Mouse (Mus musculus) limb, embryonic 14.5 days (tissue): ENCODE measurements around the gene Sarnp. TPM values are rescaled to one million over a fixed set of nuclear protein-coding genes. Genes with fewer than 3 reads are reported as not detected.

Source experiments
- ATAC-seq: fragments of 200-750 bp; cut with Nextera tagmentation; 2 replicates; pipeline ENCODE4 v1.8.0; 2017; ENCODE audit warnings: low read depth, moderate number of reproducible peaks, moderate TSS enrichment; ENCODE audit not compliant: low FRiP score
- DNase-seq: peaks from one replicate; pipeline ENCODE4 v3.0.0-alpha.2; 2015; ENCODE audit warnings: low spot score
- H3K27ac ChIP-seq: fragments of 300-500 bp; sonication (generic); replicated peaks from 2 replicates; pipeline ENCODE4 v1.5.1; 2014; ENCODE audit warnings: low read depth, mild to moderate bottlenecking, low read length, moderate library complexity, mixed read lengths
- H3K27me3 ChIP-seq: fragments of 300-500 bp; sonication (generic); 2 replicates; pipeline ENCODE4 v1.6.1; 2014; ENCODE audit warnings: low read length, mixed read lengths; ENCODE audit not compliant: control insufficient read depth, insufficient read depth
- H3K36me3 ChIP-seq: fragments of 300-500 bp; sonication (generic); 2 replicates; pipeline ENCODE4 v1.6.1; 2014; ENCODE audit warnings: mild to moderate bottlenecking, low read length, moderate library complexity, mixed read lengths; ENCODE audit not compliant: control insufficient read depth, insufficient read depth
- H3K4me1 ChIP-seq: fragments of 300-500 bp; sonication (generic); 2 replicates; pipeline ENCODE4 v1.6.1; 2014; ENCODE audit warnings: antibody characterized with exemption, low read length, mixed read lengths; ENCODE audit not compliant: control insufficient read depth, insufficient read depth
- H3K4me2 ChIP-seq: fragments of 300-500 bp; sonication (generic); replicated peaks from 2 replicates; pipeline ENCODE4 v1.6.1; 2014; ENCODE audit warnings: low read depth, mild to moderate bottlenecking, low read length, moderate library complexity; ENCODE audit not compliant: severe bottlenecking
- H3K4me3 ChIP-seq: fragments of 300-500 bp; sonication (generic); replicated peaks from 2 replicates; pipeline ENCODE4 v1.5.1; 2014; ENCODE audit warnings: low read length
- H3K9ac ChIP-seq: fragments of 300-500 bp; sonication (generic); 2 replicates; pipeline ENCODE4 v1.6.1; 2014; ENCODE audit warnings: mild to moderate bottlenecking, low read depth, low read length, moderate library complexity; ENCODE audit not compliant: severe bottlenecking
- H3K9me3 ChIP-seq: fragments of 300-500 bp; sonication (generic); 2 replicates; pipeline ENCODE4 v1.6.1; 2016; ENCODE audit warnings: low read length; ENCODE audit not compliant: control insufficient read depth
- POLR2A ChIP-seq: fragments of 200-500 bp; IDR thresholded peaks from 2 replicates; pipeline ENCODE4 v1.8.0; 2012; ENCODE audit warnings: inconsistent platforms, mild to moderate bottlenecking, moderate library complexity, borderline replicate concordance; ENCODE audit not compliant: insufficient read depth, insufficient read length; ENCODE audit errors: extremely low read depth
- WGBS: fragments of 180-500 bp; shearing (Covaris S2); extraction: QIAGEN DNeasy Blood & Tissue Kit; methylation state at CpG from one replicate; pipeline ENCODE4 v1.1.7; 2014; 5-methylcytosine and 5-hydroxymethylcytosine counted together
- polyA plus RNA-seq, 2 experiments: library from polyadenylated mRNA; depleted of rRNA in 1 of 2; stranded (reverse) in 1 of 2; unstranded in 1 of 2; fragments of >200 nt; fragmentation: Nextera tagmentation in 1 of 2; extraction: Ambion mirVana in 1 of 2; gene quantifications; 2 replicates each; pipeline versions ENCODE4 v1.2.1 to v1.2.3; 2012 to 2014

Gene Sarnp
- polyA plus RNA-seq, 2 experiments, result 122 to 200 TPM

GRCm38 (mm10) chr10:128901409-128901808 is 84.3 kb downstream of the Sarnp start:
- WGBS, result 86% methylated on average over 1 of the region's 1 CpGs
- Histone ChIP-seq H3K4me2 (no peak overlapping the region), H3K9me3 (no peaks in the 10 kb centered on the region), H3K36me3 (no peaks in the 10 kb centered on the region), H3K27ac (no peak overlapping the region), H3K9ac (no peak overlapping the region), H3K4me1 (peaks cover 8% of the 10 kb centered on the region), H3K4me3 (no peak overlapping the region), H3K27me3 (no peaks in the 10 kb centered on the region)
- no peak for TF ChIP-seq POLR2A
- no peak for DNase-seq
- ATAC-seq, result no peak

GRCm38 (mm10) chr10:128902409-128902988 is 85.4 kb downstream of the Sarnp start:
- Histone ChIP-seq H3K27me3 (no peaks in the 10 kb centered on the region), H3K4me1 (no peaks in the 10 kb centered on the region), H3K9me3 (no peaks in the 10 kb centered on the region), H3K4me3 (no peak overlapping the region), H3K36me3 (no peaks in the 10 kb centered on the region), H3K9ac (no peak overlapping the region), H3K27ac (no peak overlapping the region), H3K4me2 (no peak overlapping the region)
- TF ChIP-seq POLR2A, result no peak
- no peak for DNase-seq
- 64% methylated on average over 3 of the region's 3 CpGs for WGBS
- no peak for ATAC-seq

GRCm38 (mm10) chr10:128904812-128905211 is 87.7 kb downstream of the Sarnp start:
- Histone ChIP-seq H3K9me3 (no peaks in the 10 kb centered on the region), H3K27ac (no peak overlapping the region), H3K9ac (no peak overlapping the region), H3K4me2 (no peak overlapping the region), H3K4me1 (peaks cover 5% of the 10 kb centered on the region), H3K36me3 (no peaks in the 10 kb centered on the region), H3K4me3 (no peak overlapping the region), H3K27me3 (no peaks in the 10 kb centered on the region)
- no peak for TF ChIP-seq POLR2A
- 77% methylated on average over 5 of the region's 5 CpGs for WGBS
- ATAC-seq (no peak), DNase-seq (no peak)

GRCm38 (mm10) chr10:128908778-128909448 is 91.8 kb downstream of the Sarnp start:
- TF ChIP-seq POLR2A, result no peak
- H3K4me3 ChIP-seq, result peak overlapping the region; percentile 91
- ATAC-seq (no peak), DNase-seq (no peak)
- peak overlapping the region; percentile 72 for H3K4me2 ChIP-seq
- H3K36me3 ChIP-seq, result peaks cover 25% of the 10 kb centered on the region
- H3K27me3 ChIP-seq, result no peaks in the 10 kb centered on the region
- peaks cover 23% of the 10 kb centered on the region for H3K4me1 ChIP-seq
- 56% methylated on average over 13 of the region's 13 CpGs for WGBS
- peak overlapping the region; percentile 96 for H3K27ac ChIP-seq
- peak overlapping the region; percentile 97 for H3K9ac ChIP-seq
- no peaks in the 10 kb centered on the region for H3K9me3 ChIP-seq

- peak overlapping the region; percentile 72 for H3K4me2 ChIP-seq
- peaks cover 32% of the 10 kb centered on the region for H3K36me3 ChIP-seq
- H3K9ac ChIP-seq, result peak overlapping the region; percentile 97
- H3K27ac ChIP-seq, result peak overlapping the region; percentile 96
- DNase-seq (peak; percentile 86), ATAC-seq (peak; percentile 87)
- H3K27me3 ChIP-seq, result no peaks in the 10 kb centered on the region
- H3K4me3 ChIP-seq, result peak overlapping the region; percentile 91
- no peaks in the 10 kb centered on the region for H3K9me3 ChIP-seq
- peaks cover 24% of the 10 kb centered on the region for H3K4me1 ChIP-seq
- TF ChIP-seq POLR2A, result 0 out of 2 replicates have a peak, but pooled peaks have one; percentile 60
- whole genome bisulfite sequencing, result under 1% methylated on average over 35 of the region's 41 CpGs
Measured at GRCm38 (mm10) chr10:128909567-128910028, 92.5 kb downstream of the Sarnp start.
